Mouse (Mus musculus) testis, adult 2 months (tissue): ENCODE data around the gene Defb48.

Experiments
- CTCF ChIP-seq: fragments of 200-500 bp; IDR thresholded peaks from 2 replicates; pipeline ENCODE4 v1.5.1; 2012; ENCODE audit warnings: low read depth, mild to moderate bottlenecking, inconsistent platforms, low read length, moderate library complexity; ENCODE audit not compliant: control insufficient read depth, insufficient read depth, insufficient replicate concordance
- POLR2A ChIP-seq: fragments of 200-500 bp; IDR thresholded peaks from 2 replicates; pipeline ENCODE4 v1.6.1; 2012; ENCODE audit warnings: low read depth, mild to moderate bottlenecking, inconsistent platforms, low read length, moderate library complexity; ENCODE audit not compliant: control insufficient read depth

DNA sequence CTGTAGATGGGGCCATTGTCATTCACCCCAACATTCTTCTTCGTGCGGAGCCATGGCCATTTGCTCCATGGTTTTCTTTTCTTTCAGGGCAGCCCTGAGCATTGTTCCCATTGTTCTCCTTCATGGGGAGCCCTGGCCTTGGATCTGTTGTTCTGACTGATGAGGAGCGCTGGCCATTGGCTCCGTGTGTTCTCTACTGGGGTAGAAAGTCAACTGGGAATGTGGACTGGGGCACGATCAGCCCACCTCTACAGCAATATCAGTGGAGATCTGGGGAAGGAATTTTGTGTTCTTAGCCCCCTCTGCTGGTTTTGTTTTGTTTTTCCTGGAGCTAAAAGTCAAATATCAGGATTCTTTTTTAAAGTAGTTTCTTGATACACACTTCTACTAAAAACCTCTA lies 46.6 kb downstream of the Defb48 start:
- TF ChIP-seq CTCF (no peak), POLR2A (no peak)
